Mouse (Mus musculus) right cerebral cortex, adult 2 months (tissue): ENCODE measurements around the gene Abhd10.

ENCODE experiments used
- DNase-seq, 2 experiments: peaks; one replicate each; pipeline ENCODE4 v3.0.0; 2021 to 2022; ENCODE audit warnings: low spot score in 2 of 2

Gene Abhd10

DNA sequence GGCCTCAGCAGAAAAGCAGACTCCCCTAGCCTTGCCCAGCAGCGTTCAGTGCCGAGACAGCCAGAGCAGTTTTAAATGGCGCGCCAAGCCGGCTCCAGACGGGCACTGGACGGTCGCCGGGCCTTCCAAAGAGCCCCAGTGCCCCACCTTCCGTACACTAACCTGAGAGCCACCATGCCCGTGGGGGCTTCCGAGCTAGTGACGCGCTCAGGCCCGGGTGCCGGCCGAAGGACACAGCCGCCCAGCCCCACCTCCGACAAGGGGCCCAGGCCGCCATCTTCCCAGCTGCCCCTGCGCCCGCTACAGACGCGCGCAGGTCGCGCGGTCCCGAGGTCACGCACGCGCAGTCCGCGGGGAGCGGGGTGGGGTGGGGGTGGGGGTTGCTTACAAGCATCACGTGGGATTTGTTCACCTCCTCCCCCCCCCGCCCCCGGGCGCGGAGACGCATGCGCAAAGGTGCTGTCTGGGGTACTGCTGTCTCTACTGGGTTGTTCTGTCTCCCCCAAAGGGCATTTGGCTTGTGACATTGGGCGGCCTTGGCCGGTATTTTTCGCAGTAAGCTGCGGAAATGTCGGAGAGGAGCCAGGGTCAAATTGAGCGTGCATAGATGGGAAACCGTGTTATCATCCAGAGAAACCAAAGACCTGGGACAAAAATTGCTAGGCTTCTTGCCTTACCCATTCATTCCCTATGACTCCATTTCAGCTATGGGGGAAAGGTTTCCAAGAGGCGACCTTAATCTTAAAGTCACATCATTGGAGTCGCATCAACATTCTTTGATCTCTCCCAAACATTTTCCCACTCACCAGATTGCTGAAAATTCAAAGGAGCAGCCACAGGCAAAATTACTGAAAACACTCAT is at the start of gene Abhd10:
TSS of gene Abhd10 (minus strand) at position 341 of the 862 bp plus-strand sequence.
- peak; percentile 95 to 96 for DNase-seq

DNA sequence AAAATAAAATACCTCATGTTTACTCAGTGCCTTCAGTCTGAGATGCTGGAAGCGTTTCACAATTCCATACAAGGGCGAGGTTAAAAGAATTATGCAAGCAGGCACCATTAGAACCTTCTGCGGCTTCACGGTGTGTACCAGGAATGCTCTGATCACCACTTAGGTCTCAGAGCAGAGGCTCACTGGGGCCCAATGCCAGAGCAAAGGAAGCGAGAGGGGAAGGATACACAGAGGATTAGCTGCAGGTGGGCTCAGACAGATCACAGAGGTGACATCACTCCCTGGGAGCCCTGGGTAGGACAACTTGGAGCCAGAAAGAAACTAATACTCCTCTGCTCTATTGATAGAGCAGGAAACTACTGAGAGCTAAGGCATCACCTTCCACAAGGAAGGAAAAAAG is 48.5 kb upstream of the Abhd10 start:
- DNase-seq = no peak

DNA sequence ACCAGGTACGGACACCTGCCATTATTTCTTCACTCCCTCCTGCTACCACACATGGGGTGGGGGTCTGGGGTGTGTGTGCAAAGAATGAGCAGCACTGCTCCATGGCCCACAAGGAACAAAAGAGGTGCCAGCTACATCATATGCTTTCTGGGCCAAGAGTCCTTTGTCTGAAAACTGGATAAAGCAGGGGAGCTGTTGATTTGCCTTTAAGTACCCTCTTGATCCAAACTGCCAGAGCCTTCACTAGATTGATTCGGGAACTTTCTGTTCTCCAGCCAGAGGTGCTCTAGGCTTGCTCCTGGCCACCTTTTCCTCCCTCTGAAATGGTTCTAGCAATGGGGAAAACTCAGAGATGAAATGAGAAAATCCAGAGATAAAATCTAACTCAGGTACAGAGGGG is 46.6 kb upstream of the Abhd10 start:
- no peak for DNase-seq

DNA sequence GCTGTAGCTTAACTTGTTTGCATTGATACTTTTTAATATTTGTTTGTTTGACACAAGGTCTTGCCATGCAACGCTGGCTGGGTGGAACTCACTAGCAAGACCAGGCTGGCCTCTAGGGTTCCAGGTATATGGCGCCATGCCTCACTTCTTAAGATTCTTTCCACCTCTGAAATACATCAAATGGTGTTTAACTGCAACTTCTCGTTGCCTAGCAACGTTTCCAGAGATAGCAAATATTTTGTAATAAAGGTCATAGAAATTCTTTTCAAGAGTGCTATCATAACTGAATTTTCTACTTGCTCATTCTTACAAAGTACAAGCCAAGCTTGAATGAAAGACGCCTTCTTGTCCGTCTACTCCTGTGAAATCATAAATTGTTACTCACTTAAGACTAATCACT is 44.9 kb upstream of the Abhd10 start:
- no peak for DNase-seq

DNA sequence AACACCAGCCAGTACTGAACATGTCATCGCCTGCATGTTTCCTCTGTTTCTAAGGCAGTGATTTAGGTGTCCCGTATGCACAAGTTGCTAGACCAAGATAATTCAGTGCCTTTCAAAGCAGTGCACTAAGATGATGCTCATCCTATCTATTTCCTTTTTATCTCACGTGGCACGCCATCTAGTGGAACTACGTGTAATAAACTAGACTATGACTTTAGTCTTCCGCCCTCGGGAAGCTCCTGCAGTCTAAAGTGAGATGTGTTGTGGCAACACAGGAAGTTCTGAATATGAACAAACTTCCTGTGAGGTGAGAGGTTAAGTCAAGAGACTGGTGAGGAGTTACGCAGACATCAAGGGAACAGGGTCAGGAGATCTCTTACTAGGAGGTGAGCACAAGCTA is 43.9 kb upstream of the Abhd10 start:
- no peak for DNase-seq

DNA sequence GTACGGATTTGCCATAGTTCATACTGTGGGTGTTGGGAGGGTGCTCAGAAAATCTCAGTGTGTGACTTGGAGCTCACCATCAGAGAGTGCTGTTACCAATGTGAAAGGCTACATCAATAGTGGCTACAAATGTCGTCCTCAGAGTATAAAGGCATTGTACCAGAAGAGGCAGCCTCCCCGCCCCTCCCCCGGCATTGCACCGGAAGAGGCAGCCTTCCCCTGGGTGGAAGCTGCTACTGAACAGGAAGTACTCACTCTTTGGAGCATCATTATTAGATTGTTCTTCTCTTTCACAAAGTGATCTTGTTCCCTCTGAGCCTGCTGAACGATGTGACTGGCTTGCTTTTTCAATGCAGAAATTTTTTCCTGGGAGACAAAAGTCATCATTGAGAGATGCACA is 37.2 kb upstream of the Abhd10 start:
- no peak for DNase-seq

DNA sequence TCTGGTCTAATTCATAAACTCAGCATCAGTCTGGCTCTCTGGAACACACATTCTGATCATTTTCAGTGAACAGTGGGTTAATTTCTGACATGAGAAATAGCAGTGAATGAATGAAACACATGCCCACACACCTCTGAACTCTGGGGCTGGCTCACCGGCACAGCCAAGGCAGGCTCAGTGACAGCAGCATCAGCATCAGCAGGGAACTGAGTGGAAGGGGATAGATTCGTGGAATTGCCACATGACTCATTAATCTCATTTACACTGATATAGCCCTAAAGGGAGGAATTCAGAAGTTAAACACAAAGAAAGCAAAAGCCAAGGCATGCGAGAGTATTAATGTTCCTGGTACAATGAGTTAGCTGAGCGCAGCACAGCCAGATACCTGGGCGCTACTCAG is 32.1 kb upstream of the Abhd10 start:
- no peak for DNase-seq

DNA sequence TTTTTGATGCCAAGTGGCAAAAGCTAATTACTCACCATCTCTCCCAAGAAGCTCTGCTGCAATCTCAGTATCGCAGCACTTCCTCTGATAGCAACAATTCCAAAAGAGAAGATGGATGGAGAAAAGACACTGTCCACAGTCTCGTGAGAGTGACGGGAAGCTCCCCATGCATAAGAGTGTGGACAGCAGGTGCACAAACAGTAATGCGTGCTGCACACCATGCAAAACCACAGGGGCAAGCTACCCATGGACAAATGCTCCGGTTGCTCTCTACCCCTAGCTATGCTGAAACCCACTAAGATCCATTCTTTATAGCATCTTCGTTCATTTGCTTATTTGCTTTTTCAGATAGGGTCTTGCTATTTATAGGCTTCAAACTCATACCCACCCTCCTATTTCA is 28.2 kb upstream of the Abhd10 start:
- no peak for DNase-seq

DNA sequence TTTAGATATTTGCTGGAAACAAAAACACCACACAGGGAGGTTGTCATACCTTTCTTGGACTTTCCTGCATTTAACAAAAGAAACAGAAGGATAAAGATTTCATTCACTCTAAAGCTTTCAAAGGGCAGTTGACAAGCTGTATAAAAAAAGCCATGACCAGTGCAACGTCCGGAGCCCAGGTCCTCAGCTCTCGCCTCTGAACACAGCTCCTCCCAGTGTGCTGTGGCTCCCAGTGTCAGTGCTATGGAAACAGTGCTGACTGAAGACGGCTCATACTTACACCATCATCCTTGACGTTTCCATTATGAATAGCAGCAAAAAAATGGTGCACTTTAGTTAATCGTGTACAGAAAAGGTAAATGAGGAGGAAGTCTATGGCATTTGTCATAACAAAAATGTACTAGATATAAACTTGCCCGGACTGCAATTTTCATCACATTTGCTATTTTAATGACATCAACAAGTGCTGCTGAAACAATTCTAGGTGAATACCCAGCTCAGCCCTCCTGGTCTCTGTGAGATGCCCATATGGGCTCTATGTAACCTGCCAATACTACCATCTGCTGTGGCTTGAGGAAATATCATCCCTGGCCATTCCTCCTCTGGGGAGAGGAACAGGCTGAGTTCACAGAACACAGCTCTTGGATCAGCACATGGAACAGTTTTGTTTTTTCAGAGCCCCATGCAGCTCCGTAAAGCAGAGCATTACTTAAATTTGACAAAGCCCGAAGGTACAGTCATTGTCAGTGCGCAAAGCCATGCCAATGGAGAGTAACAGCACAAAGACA is 25.3 kb upstream of the Abhd10 start:
- no peak for DNase-seq

DNA sequence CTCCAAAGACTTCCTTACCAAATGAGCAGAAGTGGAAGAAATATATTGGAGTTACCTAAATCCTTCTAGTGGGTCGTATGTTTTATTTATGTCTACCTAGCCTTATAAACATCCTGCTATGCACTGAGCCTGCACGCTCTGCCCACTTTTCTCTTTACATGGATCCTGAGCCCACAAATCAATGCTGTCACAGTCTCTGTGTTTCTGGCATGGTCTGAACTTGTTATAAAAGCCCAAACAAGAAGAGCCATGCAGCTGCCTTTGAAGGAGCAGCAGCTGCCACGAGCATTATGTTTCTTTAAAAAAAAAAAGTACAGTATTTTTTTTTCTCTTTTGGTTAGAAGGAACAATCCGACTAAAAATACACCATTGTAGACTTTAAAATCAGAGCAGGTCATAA is 24.7 kb upstream of the Abhd10 start:
- DNase-seq = no peak

DNA sequence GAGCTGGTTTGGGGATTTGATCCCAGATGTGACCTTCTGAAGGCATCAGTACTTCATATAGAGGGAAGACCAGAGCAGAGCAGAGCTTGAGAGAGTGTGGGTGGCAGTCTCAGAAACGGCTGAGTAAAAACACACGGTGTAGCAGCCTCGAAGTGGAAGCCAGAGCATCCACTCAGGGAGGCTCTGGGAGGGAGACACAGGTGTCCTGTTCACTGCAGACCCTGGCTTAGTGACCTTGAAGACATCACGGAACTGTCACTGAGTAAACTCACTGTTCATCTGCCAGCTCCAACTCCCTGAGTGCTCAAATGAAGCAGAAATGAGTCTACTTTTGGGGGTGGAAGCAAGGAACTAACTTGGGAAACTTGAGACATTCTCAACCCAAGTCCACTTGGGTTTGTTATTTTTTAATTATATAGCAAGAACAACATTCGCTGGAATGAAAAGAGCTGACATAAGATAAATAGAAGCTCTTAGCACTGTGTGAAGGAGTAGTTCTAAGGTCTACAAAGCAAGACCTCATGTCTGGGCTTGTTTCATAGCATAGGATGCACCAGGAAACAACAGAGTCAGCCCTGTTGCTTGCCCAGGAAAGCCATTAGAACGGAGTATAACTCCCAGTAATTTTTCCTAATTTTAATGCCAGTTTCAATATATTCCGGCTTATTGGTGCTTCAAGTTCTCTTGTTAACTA is 23.2 kb upstream of the Abhd10 start:
- DNase-seq = no peak

DNA sequence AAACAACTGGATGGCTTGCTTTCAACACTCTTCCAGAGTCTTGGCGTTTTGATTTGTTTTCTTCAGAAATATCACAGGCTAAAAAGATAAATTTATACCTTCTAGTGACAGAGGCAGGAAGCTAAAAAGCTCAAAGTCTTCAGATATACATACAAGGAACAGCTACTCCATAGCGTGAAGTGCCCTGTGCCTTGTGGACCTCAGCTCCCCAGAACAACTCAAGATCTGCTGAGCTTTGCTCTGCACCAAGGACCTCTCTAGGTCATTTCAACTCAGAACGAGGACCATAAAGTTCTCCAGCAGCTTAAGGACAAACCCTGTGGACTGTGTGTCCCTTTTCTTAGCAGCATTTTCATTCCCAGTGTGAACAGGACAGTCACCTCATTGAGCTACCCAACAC is 22.3 kb upstream of the Abhd10 start:
- DNase-seq = no peak

DNA sequence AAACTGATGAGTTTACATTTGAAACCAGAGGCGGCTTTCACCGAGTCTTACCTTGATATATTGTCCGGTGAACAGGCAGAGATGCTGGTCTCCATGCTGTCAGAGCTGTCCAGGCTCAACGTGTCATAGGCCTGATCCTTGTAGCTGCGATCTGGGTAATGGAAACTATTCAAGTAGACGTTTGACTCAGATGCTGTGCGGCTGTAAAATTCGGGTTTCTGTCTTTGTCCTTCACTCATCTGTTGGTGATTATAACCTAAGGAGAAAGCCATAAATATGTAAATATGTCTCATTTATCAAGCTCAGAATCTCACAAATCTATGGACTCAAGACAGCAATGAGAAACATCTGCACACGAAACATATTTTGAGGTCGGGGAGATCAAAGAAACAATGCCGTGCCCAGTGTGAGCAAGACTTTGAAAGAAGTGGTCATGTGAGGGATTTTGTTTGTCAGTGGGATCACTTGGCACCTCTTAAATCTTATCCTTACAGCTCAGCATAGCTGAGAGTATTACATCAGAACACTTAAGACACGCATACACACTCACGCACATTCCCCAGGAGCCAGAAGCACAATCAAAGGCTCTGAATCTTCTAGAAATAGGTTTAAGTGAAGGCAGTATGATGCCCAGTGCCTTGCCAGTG is 20.2 kb upstream of the Abhd10 start:
- no peak for DNase-seq

DNA sequence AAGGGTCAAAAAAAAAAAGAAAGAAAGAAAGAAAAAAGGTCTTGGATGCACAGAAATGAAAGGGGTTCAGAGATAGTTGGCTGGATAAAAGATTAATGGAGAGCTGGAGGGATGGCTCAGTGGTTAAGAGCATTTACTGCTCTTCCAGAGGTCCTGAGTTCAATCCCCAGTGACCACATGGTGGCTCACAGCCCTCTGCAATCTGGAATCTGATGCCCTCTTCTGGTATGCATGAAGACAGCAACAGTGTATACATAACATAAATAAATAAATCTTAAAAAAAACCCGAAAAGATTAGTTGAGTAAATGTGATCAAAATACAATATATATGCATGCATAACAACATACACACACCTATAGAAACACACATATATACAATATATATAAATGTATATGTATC is 18.7 kb upstream of the Abhd10 start:
- DNase-seq = no peak

DNA sequence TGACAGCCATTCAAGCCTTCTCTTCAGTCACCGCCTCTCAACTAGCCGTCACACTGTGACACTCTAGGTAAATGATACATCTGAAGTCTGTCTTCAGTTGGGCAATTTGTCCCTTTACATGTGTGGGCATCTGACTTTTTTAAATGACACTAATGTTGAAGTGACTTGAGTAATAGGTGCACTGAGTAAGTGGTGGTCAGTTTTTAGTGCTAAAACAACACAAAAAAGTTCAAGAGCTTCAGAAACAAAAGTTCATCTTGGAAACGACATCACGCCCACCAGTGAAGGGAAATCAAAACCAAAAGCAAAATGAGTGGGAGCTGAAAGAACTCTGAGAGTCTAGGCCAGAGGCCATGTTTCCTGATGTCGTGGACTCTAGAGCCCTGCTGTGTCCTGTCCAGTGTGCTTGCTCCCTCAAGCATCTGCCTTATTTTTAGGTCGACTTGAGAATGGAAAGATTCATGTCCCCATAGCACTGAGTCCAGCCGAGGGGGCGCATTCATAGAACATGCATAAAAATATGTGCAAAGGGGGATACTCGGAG is 16.0 kb upstream of the Abhd10 start:
- DNase-seq = no peak

DNA sequence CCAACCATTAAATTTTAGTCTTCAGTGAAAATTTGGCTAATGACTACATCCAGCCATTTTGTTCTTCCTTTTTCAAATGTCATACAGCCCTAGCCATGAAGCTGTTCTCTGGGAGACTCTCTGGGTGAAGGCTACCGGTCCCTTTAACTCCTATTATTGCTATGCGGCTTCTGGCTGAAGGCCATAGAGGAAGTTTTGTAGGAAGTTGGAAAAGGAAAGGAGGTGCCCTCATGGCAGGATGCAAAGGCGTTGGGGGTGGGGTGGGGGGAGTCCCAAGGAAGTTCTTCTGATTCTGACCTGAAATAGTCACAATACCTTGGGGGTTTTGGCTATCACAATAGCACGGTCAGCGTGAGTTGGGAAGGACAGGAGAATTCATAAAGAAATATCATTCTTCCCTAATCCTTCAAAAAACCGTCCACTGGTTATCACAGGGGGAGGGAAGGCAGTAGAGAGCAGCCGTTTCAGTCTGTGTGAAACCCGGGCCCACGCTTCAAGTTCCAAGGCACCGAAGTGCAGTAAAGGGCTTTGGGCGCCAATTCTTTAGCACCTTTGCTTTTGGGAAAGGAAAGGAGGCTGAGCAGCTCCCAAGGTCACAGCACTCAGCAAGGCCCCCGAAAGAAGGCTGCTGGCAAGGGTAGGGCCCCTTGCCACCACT is 14.8 kb upstream of the Abhd10 start:
- DNase-seq = no peak

DNA sequence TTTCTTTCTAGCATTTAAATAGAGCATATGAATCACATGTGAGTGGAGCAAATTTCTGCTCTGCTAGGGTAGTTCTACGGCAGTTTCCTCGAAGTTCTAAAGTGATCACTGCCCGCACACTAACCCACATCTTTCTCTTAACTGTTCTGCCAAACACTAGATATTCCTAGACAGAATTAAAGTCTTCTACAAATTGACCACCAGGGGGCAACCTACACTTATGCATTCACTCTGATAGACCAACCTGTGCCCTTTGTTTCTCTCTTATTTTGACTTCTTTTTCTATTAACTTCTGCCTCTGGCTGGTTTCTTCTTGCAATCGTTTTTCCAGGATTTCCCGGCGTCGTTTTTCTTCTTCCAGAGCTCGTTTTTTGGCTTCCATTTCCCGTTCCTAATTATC is 14.1 kb upstream of the Abhd10 start:
- DNase-seq = peak; percentile 28 to 61

DNA sequence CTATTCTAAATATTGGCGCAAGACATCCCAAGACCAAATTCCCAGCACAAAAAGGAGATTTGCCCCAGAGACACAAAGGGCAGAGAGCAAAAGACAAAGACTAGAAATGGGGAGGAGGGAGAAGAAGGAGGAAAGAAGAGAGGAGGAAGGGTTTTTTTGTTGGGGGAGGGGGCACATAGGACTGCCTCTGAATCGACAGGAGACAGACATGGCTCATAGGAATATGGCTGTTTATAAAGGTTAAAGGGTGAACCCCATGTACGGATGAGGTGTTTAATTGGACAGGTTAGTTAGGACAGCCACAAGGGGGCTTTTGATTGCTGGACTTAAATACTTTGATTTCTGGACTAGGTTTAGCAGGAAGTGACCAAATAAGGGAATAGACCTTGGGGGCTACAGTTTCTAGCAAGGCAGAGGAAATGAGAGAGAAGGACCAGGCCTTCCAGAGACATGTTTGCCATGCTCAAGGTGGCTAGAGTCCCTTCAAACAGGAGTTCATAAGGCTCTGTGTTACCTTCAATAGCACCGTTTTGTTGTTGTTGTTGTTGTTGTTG is 913 bp upstream of the Abhd10 start:
- DNase-seq = no peak

DNA sequence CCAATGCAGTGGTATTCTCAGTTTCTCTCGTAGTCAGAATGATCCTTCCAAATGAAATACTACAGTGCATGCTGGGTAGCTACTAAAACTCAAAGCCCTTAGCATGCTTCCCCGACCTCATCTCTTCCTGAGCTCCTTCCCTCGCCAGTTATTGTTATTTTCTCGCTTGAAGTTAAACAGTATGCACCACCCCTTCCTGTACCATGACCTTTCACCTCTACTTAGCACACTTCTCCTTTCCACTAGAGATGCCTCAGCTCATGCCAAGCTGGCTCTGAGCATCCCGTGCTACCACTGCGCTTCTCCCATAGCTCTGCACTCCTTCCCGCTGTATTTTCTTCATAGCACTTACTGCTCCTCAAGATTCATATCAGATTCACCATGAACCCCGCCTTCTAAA is 4.9 kb downstream of the Abhd10 start:
- DNase-seq = no peak

DNA sequence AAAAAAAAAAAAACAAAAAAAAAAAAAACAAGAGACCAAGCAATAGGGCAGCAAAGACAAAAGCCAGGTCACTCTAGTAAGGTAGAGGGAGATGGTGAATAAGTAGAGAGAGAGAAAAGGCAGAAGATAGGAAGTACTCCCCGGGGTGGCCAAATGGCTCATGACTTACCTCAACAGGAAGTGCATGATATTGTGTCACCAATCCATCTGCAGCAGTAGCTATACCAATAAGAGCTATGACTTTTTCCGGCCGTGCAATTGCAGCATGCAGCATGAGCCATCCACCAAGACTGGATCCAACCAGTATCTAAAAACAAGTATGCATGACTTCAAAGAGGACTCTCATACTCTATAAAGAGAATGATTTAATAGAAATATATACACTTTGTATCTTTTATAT is 6.0 kb downstream of the Abhd10 start:
- DNase-seq = no peak

DNA sequence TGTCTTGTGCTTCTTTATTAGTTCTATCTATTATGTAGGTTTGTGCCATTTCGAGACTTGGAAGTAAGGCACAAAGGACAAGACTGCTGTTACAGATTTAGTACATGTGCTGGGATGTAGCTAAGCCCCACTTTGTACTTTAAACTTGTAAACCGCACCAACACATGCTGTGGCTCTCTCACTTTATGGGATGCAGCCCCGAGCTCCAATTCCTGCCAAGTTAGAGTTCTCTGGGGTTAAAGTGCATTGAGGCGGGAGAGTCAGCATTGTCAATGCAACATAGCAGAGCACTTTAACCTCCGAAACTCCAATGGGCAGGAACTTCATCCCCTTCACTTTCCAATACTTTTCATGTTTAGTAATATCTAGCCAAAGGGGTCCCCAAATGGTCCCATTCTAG is 13.6 kb downstream of the Abhd10 start:
- DNase-seq = no peak
